Mouse (Mus musculus) heart, embryonic 10.5 days (tissue): ENCODE data around the gene Preb. TPM values are rescaled to one million over a fixed set of nuclear protein-coding genes. Genes with fewer than 3 reads are reported as not detected.

ENCODE experiments used
- DNase-seq: peaks from one replicate; pipeline ENCODE4 v3.0.0-alpha.2; 2017; ENCODE audit warnings: low spot score
- H3K27ac ChIP-seq: fragments of 300-500 bp; sonication (generic); 2 replicates; pipeline ENCODE4 v1.5.1; 2016; ENCODE audit warnings: mild to moderate bottlenecking
- H3K27me3 ChIP-seq: fragments of 300-500 bp; sonication (generic); 2 replicates; pipeline ENCODE4 v1.6.1; 2016; ENCODE audit warnings: mild to moderate bottlenecking; ENCODE audit not compliant: poor library complexity, insufficient read depth, severe bottlenecking
- H3K36me3 ChIP-seq: fragments of 300-500 bp; sonication (generic); 2 replicates; pipeline ENCODE4 v1.6.1; 2016; ENCODE audit warnings: mild to moderate bottlenecking, moderate library complexity
- H3K4me1 ChIP-seq: fragments of 300-500 bp; sonication (generic); 2 replicates; pipeline ENCODE4 v1.6.1; 2016; ENCODE audit warnings: mild to moderate bottlenecking
- H3K4me3 ChIP-seq: fragments of 300-500 bp; sonication (generic); 2 replicates; pipeline ENCODE4 v1.5.1; 2016; ENCODE audit warnings: mild to moderate bottlenecking, moderate library complexity
- H3K9me3 ChIP-seq: fragments of 300-500 bp; sonication (generic); 2 replicates; pipeline ENCODE4 v1.6.1; 2016; ENCODE audit warnings: mild to moderate bottlenecking, moderate library complexity
- WGBS: fragments of 180-500 bp; shearing (Covaris S2); methylation state at CpG from one replicate; pipeline ENCODE4 v1.1.7; 2016; 5-methylcytosine and 5-hydroxymethylcytosine counted together
- polyA plus RNA-seq: library from polyadenylated mRNA; unstranded; fragments of >200 nt; fragmentation: Nextera tagmentation; extraction: Ambion mirVana; gene quantifications from 2 replicates; pipeline ENCODE4 v1.2.1, GENCODE M21; 2016

Gene Preb
- polyA plus RNA-seq, 1 experiment from 2014 or later: 124 TPM

- WGBS: 64% methylated on average over 2 of the region's 2 CpGs
- H3K4me3 ChIP-seq: no peak overlapping the region
- no peak overlapping the region for H3K27ac ChIP-seq
- H3K27me3 ChIP-seq: peaks cover 42% of the 10 kb centered on the region; the same call in 1 of the 2 replicates
- H3K4me1 ChIP-seq: no peaks in the 10 kb centered on the region
- no peak for DNase-seq
- H3K36me3 ChIP-seq: no peaks in the 10 kb centered on the region
- H3K9me3 ChIP-seq: no peaks in the 10 kb centered on the region
These were observed 9.3 kb upstream of the Preb start for GRCm38 (mm10) chr5:30969440-30969839.

DNA sequence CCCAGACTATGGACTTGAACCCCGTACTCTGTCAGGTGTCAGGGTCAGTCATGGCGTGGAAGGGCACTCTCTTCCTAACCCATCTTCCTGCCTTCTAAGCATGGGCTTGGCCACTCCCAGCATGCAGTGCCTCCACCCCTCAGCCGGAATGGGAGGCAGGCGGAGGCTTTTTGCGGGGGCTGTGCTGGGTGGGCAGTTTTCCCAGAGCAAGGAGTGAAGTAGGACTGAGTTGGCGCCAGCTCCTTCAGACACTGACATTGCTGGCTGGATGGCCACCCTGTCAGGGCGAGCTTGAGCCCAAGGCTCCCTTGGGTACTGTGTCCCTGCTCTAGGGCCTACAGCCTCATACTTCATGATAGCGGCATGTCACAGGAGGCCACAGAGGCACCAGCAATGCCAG is 8.3 kb upstream of the Preb start, which contains the start of gene Tcf23:
TSS of gene Tcf23 (plus strand) at position 247 of the 400 bp plus-strand sequence.
- no peak within 1 kb of the TSS for H3K4me3 ChIP-seq
- H3K27ac ChIP-seq: no peak within 1 kb of the TSS
- no peak for DNase-seq
- H3K9me3 ChIP-seq: no peaks in the 10 kb centered on the region
- H3K27me3 ChIP-seq: peaks cover 42% of the 10 kb centered on the region; the same call in 1 of the 2 replicates
- no peaks in the 10 kb centered on the region for H3K4me1 ChIP-seq
- H3K36me3 ChIP-seq: no peaks in the 10 kb centered on the region
- 62% methylated on average over 8 of the region's 8 CpGs for WGBS

DNA sequence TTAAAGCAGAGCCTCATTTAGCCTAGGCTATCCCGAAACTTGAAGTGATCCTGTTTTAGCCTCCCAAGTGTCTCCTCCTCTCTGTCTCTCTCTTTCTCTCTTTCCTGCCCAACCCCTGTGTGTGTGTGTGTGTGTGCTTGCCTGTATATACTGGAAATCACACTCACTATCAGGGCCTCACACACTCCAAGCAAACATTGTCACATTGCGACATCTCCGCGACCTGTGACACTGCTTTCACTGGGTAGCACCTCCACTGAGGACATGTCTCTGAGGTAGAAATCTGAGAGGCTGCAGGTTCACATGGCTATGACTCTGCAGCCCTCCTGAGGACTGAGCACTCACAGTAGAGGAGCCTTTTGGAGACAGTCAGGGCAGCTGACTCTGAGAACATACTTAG is 6.0 kb upstream of the Preb start:
- Histone ChIP-seq H3K4me3 (no peak overlapping the region), H3K36me3 (no peaks in the 10 kb centered on the region), H3K27me3 (peaks cover 36% of the 10 kb centered on the region; the same call in 1 of the 2 replicates), H3K4me1 (no peaks in the 10 kb centered on the region), H3K9me3 (no peaks in the 10 kb centered on the region), H3K27ac (no peak overlapping the region)
- WGBS: 84% methylated on average over 4 of the region's 4 CpGs
- no peak for DNase-seq

DNA sequence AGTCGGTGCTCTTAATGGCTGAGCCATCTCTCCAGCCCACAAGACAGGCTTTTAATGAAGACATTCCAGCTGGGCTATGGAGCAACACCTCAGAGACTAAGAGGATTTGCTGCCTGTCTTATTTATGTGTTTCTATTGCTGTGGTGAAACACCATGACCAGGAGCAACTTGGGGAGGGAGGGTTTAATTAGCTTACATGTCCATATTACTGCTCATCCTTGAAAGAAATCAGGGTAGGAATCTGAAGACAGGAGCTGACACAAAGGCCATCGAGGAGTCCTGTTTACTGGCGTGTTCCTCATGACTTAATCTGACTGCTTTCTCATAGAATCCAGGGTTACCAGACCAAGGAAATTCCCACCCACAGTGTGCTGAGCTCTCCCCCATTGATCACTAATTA is 3.8 kb upstream of the Preb start:
- no peaks in the 10 kb centered on the region for H3K9me3 ChIP-seq
- no peak overlapping the region for H3K27ac ChIP-seq
- peaks cover 8% of the 10 kb centered on the region for H3K4me1 ChIP-seq
- WGBS: 75% methylated on average over 3 of the region's 3 CpGs
- H3K36me3 ChIP-seq: no peaks in the 10 kb centered on the region
- DNase-seq: no peak
- H3K27me3 ChIP-seq: peaks cover 15% of the 10 kb centered on the region; the same call in 1 of the 2 replicates
- H3K4me3 ChIP-seq: no peak overlapping the region

- Histone ChIP-seq H3K4me1 (peaks cover 23% of the 10 kb centered on the region), H3K9me3 (no peaks in the 10 kb centered on the region), H3K4me3 (no peak overlapping the region), H3K27ac (no peak overlapping the region), H3K27me3 (peaks cover 8% of the 10 kb centered on the region; the same call in 1 of the 2 replicates), H3K36me3 (peaks cover 16% of the 10 kb centered on the region)
- WGBS: 58% methylated on average over 10 of the region's 10 CpGs
- no peak for DNase-seq
These were observed 1.7 kb upstream of the Preb start for GRCm38 (mm10) chr5:30961545-30962505.

DNA sequence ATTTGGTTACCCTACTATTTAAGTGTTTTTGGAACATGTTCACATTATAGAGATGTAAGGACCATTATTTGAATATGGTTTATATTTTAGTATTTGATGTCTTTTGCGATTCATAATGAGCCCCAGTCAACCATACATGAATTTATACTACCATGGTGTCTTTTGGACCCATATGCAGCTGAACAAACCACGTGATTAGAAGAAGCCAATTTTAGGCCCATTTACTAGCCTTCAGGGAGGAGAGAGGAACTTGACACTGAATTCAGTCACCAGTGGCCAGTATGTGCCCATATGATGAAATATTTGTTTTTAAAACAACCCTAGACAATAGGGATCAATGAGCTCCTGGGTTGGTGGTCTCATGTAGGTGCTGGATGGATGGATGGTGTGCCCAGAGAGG is 653 bp upstream of the Preb start:
- Histone ChIP-seq H3K4me1 (peaks cover 23% of the 10 kb centered on the region), H3K27ac (peak overlapping the region; percentile 93; the same call in 1 of the 2 replicates), H3K36me3 (peaks cover 20% of the 10 kb centered on the region), H3K4me3 (peak overlapping the region; percentile 89), H3K27me3 (peaks cover 3% of the 10 kb centered on the region; the same call in 1 of the 2 replicates), H3K9me3 (no peaks in the 10 kb centered on the region)
- no peak for DNase-seq
- WGBS: 82% methylated on average over 2 of the region's 2 CpGs

DNA sequence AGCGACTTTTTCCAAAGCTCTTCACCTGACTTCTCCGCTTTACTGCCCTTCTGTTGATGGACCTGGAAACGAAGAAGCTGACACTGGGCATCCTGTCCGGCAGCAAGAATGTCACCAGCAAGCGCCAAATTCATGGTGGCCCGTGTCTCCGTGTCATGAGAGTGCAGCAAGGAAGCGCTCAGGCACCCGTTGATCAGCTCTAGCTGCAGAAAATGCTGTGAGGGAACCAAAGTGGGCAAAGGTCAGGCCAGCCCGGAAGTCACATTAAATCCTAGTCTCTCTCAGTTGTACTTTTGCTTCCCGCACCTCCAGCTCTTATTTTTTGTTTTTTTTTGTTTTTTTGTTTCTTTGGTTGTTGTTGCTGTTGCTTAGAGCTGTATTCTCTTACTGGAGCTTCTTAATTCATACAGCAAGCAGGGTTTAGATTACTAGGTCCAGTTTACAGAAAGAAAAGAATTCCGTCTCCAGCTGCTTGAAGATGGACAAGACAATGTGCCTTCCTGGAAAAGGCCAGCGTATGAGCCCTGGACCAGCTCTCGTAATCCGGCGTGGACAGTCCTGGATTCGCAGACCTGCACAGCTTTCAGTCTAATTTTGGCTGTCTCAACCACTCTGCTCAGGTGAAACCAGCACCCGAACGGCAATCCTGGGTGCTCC is 835 bp downstream of the Preb start:
- no peak for DNase-seq
- H3K4me3 ChIP-seq: peak overlapping the region; percentile 89
- H3K9me3 ChIP-seq: no peaks in the 10 kb centered on the region
- H3K4me1 ChIP-seq: peaks cover 23% of the 10 kb centered on the region
- H3K36me3 ChIP-seq: peaks cover 34% of the 10 kb centered on the region
- peak overlapping the region; percentile 93 for H3K27ac ChIP-seq
- WGBS: 38% methylated on average over 19 of the region's 19 CpGs
- H3K27me3 ChIP-seq: no peaks in the 10 kb centered on the region

DNA sequence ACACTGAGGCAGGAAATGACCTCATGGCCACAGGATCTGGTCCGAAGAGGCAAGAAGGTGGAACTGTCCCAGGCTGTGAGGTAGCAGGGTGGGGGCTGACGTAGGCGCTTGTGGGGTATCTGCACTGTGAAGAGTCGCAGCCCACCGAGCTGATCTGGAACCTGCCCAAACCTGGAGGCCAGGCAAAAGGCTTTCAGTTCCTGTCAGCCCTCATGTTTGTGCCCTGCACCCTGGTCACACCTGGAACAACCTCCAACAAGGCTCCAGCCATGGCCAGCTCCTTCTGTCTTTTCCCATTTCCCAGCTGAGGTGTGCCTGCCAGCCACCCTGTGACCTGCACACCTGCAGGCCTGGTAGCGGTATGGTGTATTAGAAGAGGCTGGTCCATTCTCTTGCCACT is 2.3 kb downstream of the Preb start:
- no peaks in the 10 kb centered on the region for H3K27me3 ChIP-seq
- 91% methylated on average over 6 of the region's 6 CpGs for WGBS
- H3K9me3 ChIP-seq: no peaks in the 10 kb centered on the region
- peaks cover 23% of the 10 kb centered on the region for H3K4me1 ChIP-seq
- peaks cover 49% of the 10 kb centered on the region for H3K36me3 ChIP-seq
- H3K4me3 ChIP-seq: no peak overlapping the region; the same call in 1 of the 2 replicates
- no peak overlapping the region for H3K27ac ChIP-seq
- no peak for DNase-seq

DNA sequence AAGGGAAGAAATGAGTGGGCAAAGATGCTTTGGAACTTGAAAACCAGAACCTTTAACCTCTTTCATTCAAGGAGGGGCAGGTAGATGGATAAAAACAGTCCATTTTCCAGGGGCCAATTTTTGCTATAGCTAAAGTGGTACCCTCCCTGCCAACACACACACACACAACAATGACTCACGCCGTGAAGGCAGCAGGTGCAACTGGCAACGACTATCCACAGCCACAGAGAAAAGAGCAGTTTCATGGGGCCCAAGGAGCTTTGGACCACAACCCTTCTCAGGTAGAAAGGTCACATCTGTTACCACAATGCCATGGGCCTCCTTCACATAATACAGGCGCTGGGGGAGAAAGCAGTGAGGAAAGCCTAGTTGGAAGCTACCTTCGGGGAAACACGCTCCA is 4.4 kb downstream of the Preb start:
- H3K36me3 ChIP-seq: peaks cover 60% of the 10 kb centered on the region
- H3K9me3 ChIP-seq: no peaks in the 10 kb centered on the region
- 89% methylated on average over 6 of the region's 6 CpGs for WGBS
- DNase-seq: no peak
- peaks cover 23% of the 10 kb centered on the region for H3K4me1 ChIP-seq
- no peak overlapping the region for H3K27ac ChIP-seq
- no peak overlapping the region for H3K4me3 ChIP-seq
- no peaks in the 10 kb centered on the region for H3K27me3 ChIP-seq

DNA sequence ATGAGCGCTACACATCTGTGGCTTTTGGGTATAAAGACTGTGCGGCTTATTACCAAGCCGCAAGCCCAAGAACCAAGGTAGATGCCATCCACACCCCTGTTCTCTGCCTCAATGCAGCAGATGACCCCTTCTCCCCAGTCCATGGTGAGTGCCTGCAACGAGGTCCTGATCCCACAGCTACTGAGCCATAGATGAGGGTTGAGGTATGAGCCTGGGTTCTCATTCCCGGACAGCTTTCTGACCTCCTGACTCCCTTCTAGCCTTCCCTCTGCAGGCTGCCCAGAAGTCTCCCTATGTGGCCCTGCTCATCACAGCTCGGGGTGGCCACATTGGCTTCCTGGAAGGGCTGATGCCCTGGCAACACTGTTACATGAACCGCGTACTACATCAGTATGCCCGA is 5.6 kb downstream of the Preb start:
- Histone ChIP-seq H3K9me3 (no peaks in the 10 kb centered on the region), H3K27me3 (no peaks in the 10 kb centered on the region), H3K4me1 (peaks cover 28% of the 10 kb centered on the region), H3K36me3 (peaks cover 60% of the 10 kb centered on the region), H3K27ac (no peak overlapping the region), H3K4me3 (no peak overlapping the region)
- 94% methylated on average over 9 of the region's 9 CpGs for WGBS
- DNase-seq: no peak

- H3K27ac ChIP-seq: no peak overlapping the region
- H3K4me1 ChIP-seq: peaks cover 27% of the 10 kb centered on the region
- DNase-seq: no peak
- H3K36me3 ChIP-seq: peaks cover 60% of the 10 kb centered on the region
- H3K9me3 ChIP-seq: no peaks in the 10 kb centered on the region
- no peak overlapping the region for H3K4me3 ChIP-seq
- no peaks in the 10 kb centered on the region for H3K27me3 ChIP-seq
- WGBS: 96% methylated on average over 6 of the region's 6 CpGs
These were observed 6.1 kb downstream of the Preb start for GRCm38 (mm10) chr5:30954065-30954464.

GRCm38 (mm10) chr5:30952551-30952950 is 7.6 kb downstream of the Preb start:
- DNase-seq: no peak
- H3K9me3 ChIP-seq: no peaks in the 10 kb centered on the region
- no peak overlapping the region for H3K27ac ChIP-seq
- H3K4me1 ChIP-seq: peaks cover 17% of the 10 kb centered on the region
- H3K27me3 ChIP-seq: no peaks in the 10 kb centered on the region
- WGBS: 88% methylated on average over 5 of the region's 5 CpGs
- H3K4me3 ChIP-seq: no peak overlapping the region
- peaks cover 47% of the 10 kb centered on the region for H3K36me3 ChIP-seq

DNA sequence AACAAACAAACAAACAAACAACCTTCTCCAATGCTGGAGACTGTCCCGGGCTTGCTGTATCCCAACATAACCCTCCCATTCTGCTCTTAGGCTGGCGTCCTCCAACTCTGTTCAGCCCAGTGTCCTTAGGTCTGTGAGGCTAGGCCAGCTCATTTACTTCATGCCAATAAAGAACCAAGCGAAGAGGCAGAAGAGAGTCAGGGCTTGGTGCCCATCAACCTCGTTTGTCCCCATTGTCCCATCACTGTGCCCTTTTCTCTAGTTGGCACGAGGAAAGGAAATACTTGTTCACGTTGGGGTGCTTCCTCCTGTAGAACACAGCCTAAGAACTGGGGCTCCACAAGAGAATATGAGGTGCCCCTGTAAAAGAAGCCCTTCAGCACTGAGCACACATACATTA is 8.5 kb downstream of the Preb start:
- peaks cover 16% of the 10 kb centered on the region for H3K4me1 ChIP-seq
- no peak overlapping the region for H3K27ac ChIP-seq
- 87% methylated on average over 6 of the region's 6 CpGs for WGBS
- H3K27me3 ChIP-seq: no peaks in the 10 kb centered on the region
- H3K9me3 ChIP-seq: no peaks in the 10 kb centered on the region
- no peak for DNase-seq
- H3K4me3 ChIP-seq: no peak overlapping the region
- H3K36me3 ChIP-seq: peaks cover 44% of the 10 kb centered on the region
